Mouse (Mus musculus) left cerebral cortex, postnatal 36 days (tissue): ENCODE data around the gene Gm21985. TPM values are rescaled to one million over a fixed set of nuclear protein-coding genes. Genes with fewer than 3 reads are reported as not detected.
"Not testable (repeated sequence)": the region's sequence is repeated elsewhere in the genome, so short reads cannot be mapped to it uniquely, and the experiment has no call there.

Experiments used
- DNase-seq, 2 experiments: peaks; one replicate each; pipeline ENCODE4 v3.0.0; 2021 to 2022; ENCODE audit warnings: low spot score in 2 of 2, mixed read lengths in 1 of 2
- intact Hi-C: fragments of 180-260 bp; cut with DNase I; formaldehyde crosslinking; loops from one replicate; pipeline ENCODE4 v1.15.1; 2025
- total RNA-seq, 2 experiments: library from RNA; stranded (reverse); gene quantifications; 2 replicates each; pipeline ENCODE4 v1.2.3; 2021

Gene Gm21985
- total RNA-seq, 2 experiments from 2014 or later: 4.8 TPM; not detected in 1

GRCm38 (mm10) chr2:112448510-112449059 lies 182.5 kb downstream of the Gm21985 start:
- intact Hi-C loops: no loop called here

GRCm38 (mm10) chr2:112449597-112450296 lies 183.6 kb downstream of the Gm21985 start:
- no peak for DNase-seq
- intact Hi-C loops: loop anchor here (2.0 kb wide), 1 partner anchor 71 kb away; the partner anchor contains the start of gene Katnbl1

More at GRCm38 (mm10) chr2:112448510-112449059, 182.5 kb downstream of the Gm21985 start:
- no peak for DNase-seq

GRCm38 (mm10) chr2:112452513-112452912 lies 186.4 kb downstream of the Gm21985 start:
- DNase-seq, intact Hi-C loops: not testable (repeated sequence)

GRCm38 (mm10) chr2:112454125-112454861 lies 188.2 kb downstream of the Gm21985 start:
- no peak for DNase-seq

GRCm38 (mm10) chr2:112454862-112455564 lies 188.9 kb downstream of the Gm21985 start, which contains the start of gene Emc7:
TSS of gene Emc7 (plus strand) at chr2:112454997.
- DNase-seq: peak; percentile 98
- intact Hi-C loops: no loop called here

More at GRCm38 (mm10) chr2:112454125-112454861, 188.2 kb downstream of the Gm21985 start:
- intact Hi-C loops: no loop called here

Other genes with a start within 250 kb of the Gm21985 start
- not detected for gene Olfr1311, start 241.9 kb upstream of the Gm21985 start, total RNA-seq
- gene Olfr1312, start 216.1 kb upstream of the Gm21985 start, total RNA-seq: not detected
- not detected for gene Olfr1313, start 188.5 kb upstream of the Gm21985 start, total RNA-seq
- not detected for gene Olfr1314, start 169.5 kb upstream of the Gm21985 start, total RNA-seq
- gene Olfr1315-ps1, start 150.9 kb upstream of the Gm21985 start, total RNA-seq: not detected
- not detected for gene Olfr1316, start 131.3 kb upstream of the Gm21985 start, total RNA-seq
- not detected for gene Olfr1317, start 126.0 kb upstream of the Gm21985 start, total RNA-seq
- not detected for gene Olfr1318, start 112.1 kb upstream of the Gm21985 start, total RNA-seq
- 100 to 1,000 TPM; 162 to 163 TPM for gene Lpcat4, start 26.8 kb upstream of the Gm21985 start, total RNA-seq
- gene Nutm1, start 7.0 kb upstream of the Gm21985 start, total RNA-seq: under 1 TPM in 1 of 2 experiments, not detected in 1; 0.20 TPM
- 10 to 100 TPM; 50.4 to 51.7 TPM for gene Nop10, start 4.4 kb upstream of the Gm21985 start, total RNA-seq
- 100 to 1,000 TPM; 114 to 134 TPM for gene Slc12a6, start 489 bp upstream of the Gm21985 start, total RNA-seq
- gene Emc4, start 101.7 kb downstream of the Gm21985 start, total RNA-seq: 100 to 1,000 TPM; 147 to 166 TPM
- gene Katnbl1, start 112.9 kb downstream of the Gm21985 start, total RNA-seq: 10 to 100 TPM; 12.7 to 16.3 TPM
- 10 to 100 TPM; 46.7 to 50.5 TPM for gene Emc7, start 188.7 kb downstream of the Gm21985 start, total RNA-seq
- 1 to 10 TPM in 1 of 2 experiments, under 1 TPM in 1; 0.44 to 1.5 TPM for gene Chrm5, start 214.5 kb downstream of the Gm21985 start, total RNA-seq
- 10 to 100 TPM; 11.1 to 12.6 TPM for gene Aven, start 226.7 kb downstream of the Gm21985 start, total RNA-seq